Mouse (Mus musculus) C2C12 (cell line): ENCODE results near the gene Cuedc1.

ENCODE experiments used
- CTCF ChIP-seq: IDR thresholded peaks from one replicate; pipeline ENCODE4 v1.5.1; 2011; ENCODE audit not compliant: control insufficient read depth, insufficient read depth, insufficient read length
- FOSL1 ChIP-seq: IDR thresholded peaks from one replicate; pipeline ENCODE4 v1.8.0; 2011; ENCODE audit warnings: mild to moderate bottlenecking, low read length; ENCODE audit not compliant: poor library complexity, insufficient read depth, severe bottlenecking
- USF1 ChIP-seq: IDR thresholded peaks from one replicate; pipeline ENCODE4 v1.6.1; 2011; ENCODE audit warnings: low read depth, mild to moderate bottlenecking, control low read depth, moderate library complexity

- TF ChIP-seq CTCF (no peak), USF1 (peak; percentile 23), FOSL1 (no peak)
Observed at GRCm38 (mm10) chr11:88159389-88159788, 61.5 kb downstream of the Cuedc1 start.
